Mouse (Mus musculus) right cerebral cortex, adult 18-20 months (tissue): ENCODE data around the gene Tubgcp2.

Source experiments
- DNase-seq: peaks from one replicate; pipeline ENCODE4 v3.0.0; 2022; ENCODE audit warnings: mixed read lengths

The Tubgcp2 gene

GRCm38 (mm10) chr7:139978278-139978892, 58.1 kb downstream of the Tubgcp2 start, which contains the start of gene 6430531B16Rik:
Gene 6430531B16Rik, minus strand, starts transcription at chr7:139978755.
- peak; percentile 94 for DNase-seq

- DNase-seq, result no peak
Observed at GRCm38 (mm10) chr7:139975471-139975870, 61.0 kb downstream of the Tubgcp2 start.

DNA sequence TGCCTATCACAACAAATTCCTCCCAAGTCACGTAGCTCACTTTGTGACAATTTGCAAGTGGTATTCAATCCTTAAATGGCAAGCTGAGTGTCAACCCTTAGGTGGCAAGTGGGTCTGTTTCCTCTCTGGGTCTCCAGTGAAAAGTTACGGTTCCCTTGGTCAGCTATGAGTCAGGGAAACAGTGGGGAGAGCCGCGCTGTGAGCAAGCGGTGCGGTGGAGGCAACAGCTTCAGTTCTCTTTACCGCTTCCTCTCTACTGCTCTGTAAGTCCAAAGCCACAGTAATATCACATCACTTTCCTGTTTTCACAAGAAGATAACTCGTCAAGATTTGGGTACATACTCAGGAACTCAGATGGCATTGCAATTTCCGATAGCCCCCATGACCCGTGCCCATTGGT, 62.2 kb downstream of the Tubgcp2 start:
- DNase-seq, result no peak

- no peak for DNase-seq
Observed at GRCm38 (mm10) chr7:139972923-139973331, 63.5 kb downstream of the Tubgcp2 start.

DNA sequence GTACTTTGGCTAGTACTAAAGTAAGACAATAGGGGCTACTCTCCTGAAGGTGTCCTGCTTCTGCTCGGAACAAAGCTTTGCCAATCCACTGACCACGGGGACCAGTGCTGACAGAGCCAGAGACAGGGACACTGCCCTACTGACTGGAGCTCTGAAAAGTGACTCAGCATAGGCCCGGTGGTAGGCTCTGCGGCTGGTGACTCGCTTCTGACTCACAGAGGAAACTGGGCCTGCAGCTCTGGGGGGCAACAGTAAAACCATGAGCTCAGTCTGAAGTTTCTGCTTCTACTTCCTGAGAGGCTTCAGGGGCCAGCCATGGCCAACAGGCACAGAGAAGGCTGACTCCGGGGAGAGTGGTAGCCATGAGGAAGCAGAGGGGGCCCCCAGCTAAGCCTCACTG, 65.0 kb downstream of the Tubgcp2 start:
- DNase-seq, result peak; percentile 24

DNA sequence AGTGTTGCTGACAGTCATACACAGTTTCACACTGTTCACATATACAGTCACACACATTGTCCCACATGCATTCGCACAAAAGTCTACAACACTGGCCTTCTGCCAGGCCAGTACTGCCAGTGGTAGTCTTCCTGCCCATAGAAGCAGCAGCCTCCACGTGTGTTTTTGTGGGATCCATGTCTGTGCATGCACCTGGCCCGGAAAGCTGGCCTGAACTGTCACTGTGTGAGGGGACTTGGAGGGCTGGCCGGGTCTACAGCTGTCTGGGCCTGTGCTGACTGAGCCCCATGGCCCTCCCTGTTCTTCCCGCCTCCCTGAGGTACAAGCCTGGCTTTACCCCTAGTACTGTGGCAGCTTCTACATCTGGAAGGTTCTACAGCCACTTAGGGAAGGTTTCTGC, 65.5 kb downstream of the Tubgcp2 start:
- DNase-seq, result no peak

DNA sequence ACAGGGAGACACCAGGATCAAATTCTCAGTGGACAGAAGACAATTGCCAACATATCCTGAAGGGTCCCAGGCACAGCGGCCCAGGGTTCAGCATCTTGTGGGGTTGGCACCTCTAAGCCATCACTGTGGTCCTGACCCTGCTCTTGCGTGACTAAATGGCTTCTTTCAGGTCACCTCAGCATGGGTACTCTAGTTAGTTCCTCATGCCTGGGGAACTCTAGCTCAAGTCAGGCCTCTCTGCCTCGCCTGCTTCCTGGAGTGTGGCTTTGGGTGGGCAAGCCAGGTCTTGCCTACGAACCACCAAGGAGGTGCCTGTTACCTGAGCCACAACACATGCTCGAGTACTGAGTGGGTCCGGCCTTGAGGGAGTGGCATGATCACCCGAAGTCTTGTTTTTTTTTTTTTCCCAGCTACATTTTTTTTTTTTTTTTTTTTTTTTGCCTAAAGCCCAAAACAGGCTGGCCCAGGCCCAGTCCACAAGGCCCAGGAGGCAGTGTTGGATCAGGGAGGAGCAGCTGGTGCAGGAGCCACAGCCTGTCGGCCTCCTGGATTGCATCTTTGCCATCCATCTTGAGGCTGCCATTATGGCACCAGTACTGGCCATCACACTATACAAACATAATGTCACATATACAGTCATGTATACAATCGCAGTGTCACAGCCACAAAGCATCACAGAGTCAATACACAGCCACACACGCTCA, 66.1 kb downstream of the Tubgcp2 start:
- DNase-seq, result no peak

- peak; percentile 84 for DNase-seq
Observed at GRCm38 (mm10) chr7:139969348-139970130, 66.9 kb downstream of the Tubgcp2 start.

DNA sequence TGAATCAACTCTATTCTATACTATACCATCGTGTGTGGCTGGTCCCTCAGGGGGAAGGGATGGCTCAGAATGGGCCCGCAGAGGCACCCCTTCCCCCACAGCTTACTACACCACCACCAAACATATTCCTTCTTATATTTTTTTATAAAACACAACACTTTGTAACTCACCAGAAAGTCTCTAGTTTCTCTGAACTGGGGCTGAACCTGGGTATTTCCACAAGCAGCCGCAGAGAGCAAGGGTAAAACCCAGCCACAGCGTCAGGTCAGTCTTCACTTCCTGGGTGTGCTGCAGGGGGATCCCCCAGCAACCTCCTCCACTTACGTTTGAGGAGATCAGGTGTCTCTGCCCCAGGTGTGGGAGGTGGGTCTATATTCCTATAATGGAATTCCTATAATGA, 68.0 kb downstream of the Tubgcp2 start:
- DNase-seq, result no peak

DNA sequence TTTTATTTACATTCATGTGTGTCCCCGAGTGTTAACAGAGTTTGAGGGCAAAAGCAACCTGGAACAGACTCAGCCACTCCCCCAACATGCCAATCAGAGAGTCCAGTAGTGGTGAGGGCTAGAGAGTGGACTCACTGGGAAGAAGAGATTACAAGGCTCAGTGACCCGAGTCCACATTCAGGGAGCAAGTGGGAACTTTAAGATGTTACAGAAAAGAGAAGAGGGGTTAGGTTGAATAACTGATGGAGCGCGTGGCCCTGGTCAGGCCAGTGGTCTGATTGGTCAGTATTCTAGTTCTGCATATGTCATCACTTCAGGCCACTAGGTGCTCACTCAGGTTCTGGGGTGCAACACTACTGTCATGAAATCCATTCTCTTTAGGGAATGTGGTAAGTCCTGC, 69.3 kb downstream of the Tubgcp2 start:
- no peak for DNase-seq

GRCm38 (mm10) chr7:139963814-139964213, 72.7 kb downstream of the Tubgcp2 start:
- DNase-seq, result no peak

DNA sequence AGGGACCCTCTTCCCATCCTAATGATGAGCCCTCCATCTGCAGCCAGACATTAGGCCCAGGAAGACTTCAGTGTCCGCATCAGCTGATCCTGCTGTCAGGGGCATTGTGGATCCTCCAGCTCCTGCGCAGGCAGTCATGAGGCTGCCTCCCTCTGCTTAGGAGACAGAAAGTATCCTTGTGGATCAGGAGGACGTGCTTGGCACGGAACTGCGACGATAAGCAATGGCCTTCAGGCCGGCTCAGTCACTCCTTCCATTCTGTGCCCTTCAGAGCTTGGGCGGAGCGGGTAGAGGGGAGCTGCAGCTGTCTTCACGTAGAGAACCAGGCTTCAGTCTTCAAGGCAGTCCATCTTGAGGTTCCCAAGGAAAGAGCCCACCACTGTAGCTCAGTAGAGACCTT, 75.3 kb downstream of the Tubgcp2 start:
- DNase-seq, result no peak

DNA sequence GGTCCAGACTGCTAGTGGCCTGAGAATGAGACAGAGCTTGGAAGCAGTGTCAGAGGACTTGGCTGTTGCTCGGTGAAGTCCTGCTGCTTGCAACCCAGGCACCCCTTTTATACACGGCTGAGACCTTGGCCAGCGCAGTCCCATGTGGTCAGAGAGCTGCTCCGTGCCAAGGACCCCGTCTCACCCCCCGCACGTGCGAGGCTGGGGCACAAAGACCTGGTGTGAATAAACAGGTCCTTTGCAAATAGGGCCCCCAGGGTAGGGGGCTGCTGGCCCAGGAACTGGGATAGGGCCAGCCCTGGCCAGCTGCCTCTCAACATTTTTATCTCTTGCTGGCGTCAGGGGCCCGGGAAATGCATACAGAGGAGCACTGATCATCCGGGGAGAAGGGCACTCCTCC, 78.5 kb downstream of the Tubgcp2 start:
- DNase-seq, result no peak

DNA sequence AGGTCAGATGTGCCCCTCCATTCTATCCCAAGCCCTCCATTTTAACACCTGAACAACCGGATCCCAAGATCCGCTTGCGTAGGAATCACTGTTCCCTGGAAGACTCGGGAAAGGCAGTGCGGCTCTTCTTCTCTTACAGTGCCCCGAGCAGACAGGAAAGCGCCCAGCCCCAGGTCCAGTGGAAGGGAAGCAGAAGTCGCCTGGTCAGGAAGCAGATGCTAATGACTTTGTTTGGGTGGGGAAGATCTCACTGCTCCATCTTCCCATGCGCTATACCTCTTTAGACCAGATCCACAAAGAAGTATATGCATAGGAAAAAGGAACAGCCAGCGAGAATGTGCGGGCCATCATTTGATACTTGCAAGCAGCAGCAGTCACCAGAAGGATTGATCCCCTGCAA, 79.0 kb downstream of the Tubgcp2 start:
- DNase-seq, result no peak

DNA sequence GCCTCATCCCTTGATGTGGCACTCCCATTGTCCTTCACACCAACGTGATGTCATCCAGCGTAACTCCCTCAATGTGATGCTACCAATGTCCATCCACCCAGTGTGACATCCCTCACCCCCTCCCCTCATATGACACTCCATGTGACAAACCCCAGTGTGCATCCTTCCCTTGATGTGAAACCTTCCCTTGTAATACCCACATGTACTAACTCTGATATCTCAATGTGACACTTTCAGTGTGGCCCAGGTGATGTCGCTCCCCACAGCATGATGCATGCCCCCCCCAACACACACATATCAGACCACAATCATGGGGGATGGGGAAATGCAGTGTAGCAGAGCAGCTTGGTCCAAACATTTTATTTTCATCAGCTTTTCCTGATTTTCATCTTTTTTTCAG, 79.8 kb downstream of the Tubgcp2 start:
- no peak for DNase-seq

GRCm38 (mm10) chr7:139955505-139955904, 81.0 kb downstream of the Tubgcp2 start:
- DNase-seq, result no peak

DNA sequence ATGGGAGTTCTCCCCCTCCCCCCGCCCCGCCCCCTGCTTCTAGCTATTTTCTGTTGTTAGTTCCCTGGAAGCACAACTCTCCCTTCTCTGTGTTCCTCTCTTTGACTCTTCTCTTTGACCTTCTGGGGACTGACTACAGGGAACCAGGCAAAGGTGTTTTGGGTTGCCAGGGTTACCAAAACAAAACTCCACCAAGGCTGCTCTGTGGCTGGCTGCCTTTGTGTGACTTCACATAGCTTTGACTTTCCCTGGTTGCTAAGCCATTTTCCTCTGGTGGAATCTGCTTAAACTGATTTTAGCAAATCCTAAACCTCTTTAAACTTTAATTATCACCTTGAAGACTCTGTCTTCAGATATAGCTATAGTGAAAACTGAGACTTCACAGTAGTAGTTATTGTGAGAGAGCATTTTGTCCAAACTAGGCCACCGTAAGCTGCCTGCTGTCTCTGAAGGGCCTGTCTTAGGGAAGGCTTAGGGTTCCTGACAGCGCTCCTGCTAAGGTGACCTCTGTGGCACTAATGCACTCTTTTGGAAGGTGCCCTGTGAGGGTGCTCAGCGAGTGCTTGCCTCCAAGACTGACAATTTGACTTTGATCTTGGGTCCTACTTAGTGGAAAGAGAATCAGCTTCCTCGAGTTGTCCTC, 84.4 kb downstream of the Tubgcp2 start:
- no peak for DNase-seq

DNA sequence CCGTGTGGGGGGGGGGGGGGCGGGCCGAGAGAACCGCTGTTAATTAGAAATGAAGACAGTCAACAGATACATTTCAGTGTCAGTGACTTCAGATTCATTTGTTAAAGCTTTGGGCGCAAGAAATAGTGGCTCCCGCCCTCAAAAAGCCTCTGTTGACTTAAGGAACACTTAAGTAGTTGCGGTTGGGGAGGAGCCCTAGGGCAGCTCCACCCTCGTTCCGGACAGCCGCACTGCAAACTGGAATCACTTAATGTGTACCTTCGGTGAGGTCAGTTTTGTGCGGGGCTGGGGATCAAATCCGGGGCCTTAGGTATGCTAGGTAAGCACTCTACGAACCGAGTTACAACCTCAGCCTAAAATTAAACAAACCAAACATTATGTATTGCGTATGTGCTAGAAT, 85.4 kb downstream of the Tubgcp2 start:
- DNase-seq, result no peak

GRCm38 (mm10) chr7:139950283-139950971, 86.0 kb downstream of the Tubgcp2 start:
- no peak for DNase-seq

- no peak for DNase-seq
Observed at GRCm38 (mm10) chr7:139949893-139950282, 86.6 kb downstream of the Tubgcp2 start.

GRCm38 (mm10) chr7:139946032-139946431, 90.4 kb downstream of the Tubgcp2 start:
- DNase-seq, result no peak
